In the genomic region with DNA sequence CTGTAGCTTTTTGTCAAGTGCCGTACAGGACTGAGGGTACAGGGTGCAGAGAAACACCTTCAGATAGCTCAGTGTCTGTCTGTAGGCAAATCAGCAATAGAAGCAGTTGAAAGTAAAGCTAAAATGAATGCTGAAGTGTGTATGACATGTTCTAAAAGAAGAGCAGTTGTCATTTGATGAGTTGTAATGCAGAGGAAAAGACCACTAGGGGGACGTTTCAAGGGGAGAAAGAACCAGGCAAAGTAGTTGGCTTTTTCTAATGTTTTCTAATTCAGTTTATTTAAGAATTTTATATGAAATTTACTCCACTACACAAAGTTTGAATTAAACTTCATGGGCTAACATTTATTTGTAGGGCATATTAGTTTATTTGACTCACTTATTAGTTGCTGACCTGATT, we compare ENCODE assay signal across 17 mouse cellular contexts. TPM values are rescaled to one million over a fixed set of nuclear protein-coding genes. Genes with fewer than 3 reads are reported as not detected.
DNase-seq lines count a peak whose midpoint lies in the region; ATAC-seq and TF ChIP-seq lines count a peak whose summit lies in the region.
"Had no signal": no experiment of that assay in that cellular context is flagged by ENCODE, and none has a peak within 500 bp of the region (broad histone marks: within the 10 kb centered on the region; RNA-seq: fewer than 3 reads in every experiment).

No protein-coding gene starts in this region.

- no peaks in the 10 kb centered on the region; the same call in 1 of the 2 replicates for H3K79me2 ChIP-seq in CH12.LX (replicated peaks; ENCODE audit: control insufficient read depth, extremely low read depth, insufficient read depth, poor library complexity, severe bottlenecking)

- no peak overlapping the region for H3K4me3 ChIP-seq in left cerebral cortex, adult 2 months
- H3K4me3 ChIP-seq in CH12.LX (replicated peaks in 1 of 3; ENCODE audit: low read depth in 2 of 3, low read length in 2 of 3, poor library complexity in 1 of 3), result no peak overlapping the region
- H3K4me3 ChIP-seq: embryonic facial prominence, embryonic 12.5 days; forebrain, embryonic 10.5 days; hindbrain, embryonic 13.5 days; megakaryocyte, embryonic 14.5 days had no signal

- peak; percentile 13 for DNase-seq in embryo, embryonic 11 days
- no peak for DNase-seq in embryo, embryonic 9.5 days (ENCODE audit: extremely low spot score)
- no peak for DNase-seq in left cerebral cortex, adult 2 months (ENCODE audit: extremely low spot score in 1 of 2, low spot score in 2 of 2)
- DNase-seq in left cerebral cortex, postnatal 4 days, result no peak
- DNase-seq in CH12.LX (ENCODE audit: extremely low read depth), result peak; percentile 6
- no peak for DNase-seq in cerebellum, adult 9-11 months
- no peak for DNase-seq in frontal cortex, postnatal 25 days (ENCODE audit: low spot score in 2 of 2)
- DNase-seq: adrenal gland, postnatal 14 days; B cell, adult 2 months; gastrocnemius, postnatal 10 days; layer of hippocampus, adult 9-11 months; thymus, adult 18-20 months had no signal

- H3K9me3 ChIP-seq in CH12.LX (replicated peaks; ENCODE audit: low read length), result no peaks in the 10 kb centered on the region
- H3K9me3 ChIP-seq: embryonic facial prominence, embryonic 12.5 days; forebrain, embryonic 10.5 days; hindbrain, embryonic 13.5 days; megakaryocyte, embryonic 14.5 days had no signal

- ATAC-seq in megakaryocyte progenitor cell, adult 5-6 weeks (replicated peaks; ENCODE audit: poor library complexity), result peak; percentile 42; the same call in 1 of the 2 replicates

- no peaks in the 10 kb centered on the region for H3K27me3 ChIP-seq in CH12.LX (replicated peaks)
- H3K27me3 ChIP-seq: embryonic facial prominence, embryonic 12.5 days; hindbrain, embryonic 13.5 days; megakaryocyte, embryonic 14.5 days had no signal

- intact Hi-C loops in left cerebral cortex, adult 2 months (cut with DNase I), result no loop called here
- intact Hi-C loops in left cerebral cortex, postnatal 4 days (cut with DNase I), result no loop called here

- dilution Hi-C loops in CH12.LX (cut with MboI; ENCODE audit: extremely low pct_ligation_motif_present, extremely low pct_unique_long_range_greater_than_20kb, low sequenced_read_pairs), result no loop called here

- no peak for TF ChIP-seq RAD21 in CH12.LX (IDR thresholded peaks at IDR 0.05; ENCODE audit: low read depth, low read length)

- TF ChIP-seq POLR2A in CH12.LX (IDR thresholded peaks at IDR 0.05; ENCODE audit: low read depth, low read length), result no peak

- no peak overlapping the region for H3K27ac ChIP-seq in left cerebral cortex, adult 2 months
- H3K27ac ChIP-seq in CH12.LX (ENCODE audit: insufficient read depth, low read depth), result no peak overlapping the region
- H3K27ac ChIP-seq: embryonic facial prominence, embryonic 12.5 days; forebrain, embryonic 10.5 days; hindbrain, embryonic 13.5 days had no signal

- TF ChIP-seq CTCF in left cerebral cortex, adult 2 months (IDR thresholded peaks at IDR 0.05), result peak; percentile 37
- TF ChIP-seq CTCF in CH12.LX (conservative IDR thresholded peaks at IDR 0.05 in 1 of 2, IDR thresholded peaks at IDR 0.05 in 1 of 2; ENCODE audit: low read depth in 2 of 2, low read length in 2 of 2), result peak in 1 of 2 experiments; percentile 54; a peak in 2 of 4 replicates

- no peak overlapping the region for H3K4me2 ChIP-seq in CH12.LX (ENCODE audit: insufficient read depth, low read depth, poor library complexity, severe bottlenecking)
- H3K4me2 ChIP-seq: embryonic facial prominence, embryonic 12.5 days; hindbrain, embryonic 13.5 days had no signal

- peaks cover 3 to 5% of the 10 kb centered on the region in 2 experiments; a peak in 2 of 4 replicates for H3K4me1 ChIP-seq in CH12.LX (ENCODE audit: control insufficient read depth in 1 of 2, insufficient read depth in 2 of 2)
- H3K4me1 ChIP-seq: embryonic facial prominence, embryonic 12.5 days; forebrain, embryonic 10.5 days; hindbrain, embryonic 13.5 days; megakaryocyte, embryonic 14.5 days had no signal

- H3K36me3 ChIP-seq in CH12.LX (replicated peaks in 1 of 2; ENCODE audit: control insufficient read depth in 1 of 2, insufficient read depth in 1 of 2, low read length in 1 of 2), result peaks cover 46 to 83% of the 10 kb centered on the region in 2 experiments

- TF ChIP-seq EP300 in CH12.LX (IDR thresholded peaks at IDR 0.05; ENCODE audit: low read length), result no peak

- in situ Hi-C loops in CH12.LX (cut with MboI; ENCODE audit: low pct_ligation_motif_present, low pct_unique_long_range_greater_than_20kb, low sequenced_read_pairs), result no loop called here

- no peak overlapping the region for H3K9ac ChIP-seq in CH12.LX (ENCODE audit: insufficient read depth, low read depth)
- H3K9ac ChIP-seq: embryonic facial prominence, embryonic 12.5 days; hindbrain, embryonic 13.5 days had no signal

TF ChIP-seq in CH12.LX, 34 proteins besides CTCF, POLR2A, EP300 and RAD21:
- no peak for TF ChIP-seq ZMIZ1 (IDR thresholded peaks at IDR 0.05; ENCODE audit: low read depth, low read length)
- no peak for TF ChIP-seq SIN3A (IDR thresholded peaks at IDR 0.05; ENCODE audit: low read length)
- no peak for TF ChIP-seq ZNF384 (IDR thresholded peaks at IDR 0.05; ENCODE audit: low read depth, low read length)
- TF ChIP-seq PAX5 (IDR thresholded peaks at IDR 0.05; ENCODE audit: low read length), result no peak
- TF ChIP-seq RCOR1 (conservative IDR thresholded peaks at IDR 0.05; ENCODE audit: low read depth, low read length), result no peak
- no peak for TF ChIP-seq KAT2A (IDR thresholded peaks at IDR 0.05; ENCODE audit: insufficient replicate concordance, low read length)
- TF ChIP-seq ZKSCAN1 (IDR thresholded peaks at IDR 0.05; ENCODE audit: borderline replicate concordance, low read depth, low read length), result no peak
- no peak for TF ChIP-seq POLR2AphosphoS2 (IDR thresholded peaks at IDR 0.05; ENCODE audit: low read depth, low read length)
- no peak for TF ChIP-seq JUN (IDR thresholded peaks at IDR 0.05; ENCODE audit: insufficient read depth, low read depth, low read length)
- TF ChIP-seq GABPA (IDR thresholded peaks at IDR 0.05; ENCODE audit: insufficient replicate concordance, low read depth, low read length), result no peak
- no peak for TF ChIP-seq HCFC1 (IDR thresholded peaks at IDR 0.05; ENCODE audit: low read depth, low read length)

RNA-seq across cellular contexts. Expression of gene Tbc1d20, which starts 20.0 kb away (rescaled TPM):
- total RNA-seq in left cerebral cortex, adult 2 months (2021), result 10 to 100 TPM; 54.0 to 57.1 TPM
- total RNA-seq in left cerebral cortex, postnatal 4 days (2021), result 10 to 100 TPM; 41.2 to 42.6 TPM
- total RNA-seq in CH12.LX (2012; rRNA removed) (14.3 and 15.9 TPM in 2 replicates), CH12.LX (2014; rRNA removed) (13.1 and 17.0 TPM in 2 replicates)
- polyA plus RNA-seq in CH12.LX (2012; ENCODE audit: insufficient read length, low read depth), result 22.0 and 22.5 TPM in 2 replicates
- total RNA-seq in megakaryocyte progenitor cell, adult 5-6 weeks (2015), result 18.4 and 19.7 TPM in 2 replicates
- total RNA-seq in megakaryocyte progenitor cell, adult 5-6 weeks (2017), result 17.2 and 19.1 TPM in 2 replicates

RNA-seq across cellular contexts. Expression of gene Csnk2a1, which starts 47.0 kb away (rescaled TPM):
- total RNA-seq in left cerebral cortex, adult 2 months (2021), result 100 to 1,000 TPM in 1 of 2 experiments, 10 to 100 TPM in 1; 98.0 to 104 TPM
- total RNA-seq in left cerebral cortex, postnatal 4 days (2021), result 100 to 1,000 TPM; 142 to 148 TPM
- 100 and 101 TPM in 2 replicates for total RNA-seq in CH12.LX (2012; rRNA removed)
- total RNA-seq in CH12.LX (2014; rRNA removed), result 145 and 146 TPM in 2 replicates
- polyA plus RNA-seq in CH12.LX (2012; ENCODE audit: insufficient read length, low read depth), result 79.2 and 86.9 TPM in 2 replicates
- 55.9 and 68.2 TPM in 2 replicates for total RNA-seq in megakaryocyte progenitor cell, adult 5-6 weeks (2015)
- total RNA-seq in megakaryocyte progenitor cell, adult 5-6 weeks (2017), result 111 and 125 TPM in 2 replicates

RNA-seq across cellular contexts. Expression of gene Rbck1, which starts 58.8 kb away (rescaled TPM):
- total RNA-seq in left cerebral cortex, adult 2 months (2021), result 100 to 1,000 TPM; 111 to 117 TPM
- total RNA-seq in left cerebral cortex, postnatal 4 days (2021), result 100 to 1,000 TPM; 123 to 134 TPM
- 118 and 134 TPM in 2 replicates for total RNA-seq in CH12.LX (2012; rRNA removed)
- total RNA-seq in CH12.LX (2014; rRNA removed), result 98.0 and 109 TPM in 2 replicates
- 133 and 143 TPM in 2 replicates for polyA plus RNA-seq in CH12.LX (2012; ENCODE audit: insufficient read length, low read depth)
- total RNA-seq in megakaryocyte progenitor cell, adult 5-6 weeks (2015), result 50.3 and 75.6 TPM in 2 replicates
- total RNA-seq in megakaryocyte progenitor cell, adult 5-6 weeks (2017), result 66.8 and 67.2 TPM in 2 replicates

Comparison
In these comparisons a context has a peak if more than half of its experiments do, and no peak if none do; other contexts are left out.
1. DNase-seq: peak in embryo, embryonic 11 days (single experiment) and CH12.LX (single experiment); none in embryo, embryonic 9.5 days (single experiment), left cerebral cortex, adult 2 months (0 of 2), left cerebral cortex, postnatal 4 days (single experiment), cerebellum, adult 9-11 months (single experiment) and frontal cortex, postnatal 25 days (0 of 2).